Comparison of ENCODE assay signal across 8 mouse cellular contexts in genomic region chr2:70825371-70826051, GRCm38 (mm10). TPM values are rescaled to one million over a fixed set of nuclear protein-coding genes. Genes with fewer than 3 reads are reported as not detected.
DNase-seq lines count a peak whose midpoint lies in the region; ATAC-seq lines count a peak whose summit lies in the region.

TSS of gene Tlk1 (minus strand) at chr2:70825728.

- H3K27me3 ChIP-seq in heart, embryonic 16.5 days (ENCODE audit: control insufficient read depth, insufficient read depth, low read length), result no peaks in the 10 kb centered on the region
- H3K27me3 ChIP-seq in neural tube, embryonic 15.5 days (replicated peaks), result no peaks in the 10 kb centered on the region

- no peaks in the 10 kb centered on the region for H3K9me3 ChIP-seq in heart, embryonic 16.5 days (replicated peaks; ENCODE audit: control insufficient read depth, low read length)
- H3K9me3 ChIP-seq in neural tube, embryonic 15.5 days (replicated peaks), result no peaks in the 10 kb centered on the region

- no peaks in the 10 kb centered on the region for H3K36me3 ChIP-seq in heart, embryonic 16.5 days (ENCODE audit: control insufficient read depth, insufficient read depth)
- no peaks in the 10 kb centered on the region for H3K36me3 ChIP-seq in neural tube, embryonic 15.5 days

- under 1% methylated on average over 93 of the region's 118 CpGs for WGBS in heart, embryonic 16.5 days
- WGBS in neural tube, embryonic 15.5 days, result 0% methylated on average over 42 of the region's 118 CpGs

- H3K4me3 ChIP-seq in brown adipose tissue, adult 24 weeks (ENCODE audit: insufficient read depth, low read depth, low read length), result peak within 1 kb of the TSS; percentile 98
- peak within 1 kb of the TSS; percentile 92 for H3K4me3 ChIP-seq in heart, embryonic 16.5 days (ENCODE audit: low read length)
- peak within 1 kb of the TSS; percentile 90 for H3K4me3 ChIP-seq in neural tube, embryonic 15.5 days (replicated peaks)

- H3K9ac ChIP-seq in heart, embryonic 16.5 days (ENCODE audit: low read length), result peak within 1 kb of the TSS; percentile 99
- H3K9ac ChIP-seq in neural tube, embryonic 15.5 days (replicated peaks), result peak within 1 kb of the TSS; percentile 88

- peak within 1 kb of the TSS; percentile 87 for H3K27ac ChIP-seq in brown adipose tissue, adult 24 weeks (replicated peaks; ENCODE audit: low read depth, low read length)
- peak within 1 kb of the TSS; percentile 100 for H3K27ac ChIP-seq in heart, embryonic 16.5 days (ENCODE audit: low read length)
- peak within 1 kb of the TSS; percentile 100 for H3K27ac ChIP-seq in neural tube, embryonic 15.5 days (replicated peaks)

- H3K4me2 ChIP-seq in heart, embryonic 16.5 days (ENCODE audit: low read depth, low read length), result peak within 1 kb of the TSS; percentile 83
- H3K4me2 ChIP-seq in neural tube, embryonic 15.5 days, result peak within 1 kb of the TSS; percentile 59

- H3K4me1 ChIP-seq in brown adipose tissue, adult 24 weeks (ENCODE audit: control insufficient read depth, insufficient read depth, insufficient read length, low read length), result no peaks in the 10 kb centered on the region
- peaks cover 24% of the 10 kb centered on the region for H3K4me1 ChIP-seq in heart, embryonic 16.5 days (ENCODE audit: control insufficient read depth, insufficient read depth, low read length)
- peaks cover 23% of the 10 kb centered on the region for H3K4me1 ChIP-seq in neural tube, embryonic 15.5 days

- peak; percentile 56 to 58 for DNase-seq in CD8-positive naive resting alpha-beta T cell, adult 2 months (ENCODE audit: low read depth in 2 of 2, low spot score in 2 of 2)
- peak; percentile 81 to 93 for DNase-seq in kidney, postnatal 25 days
- DNase-seq in lung, adult 18-20 months, result peak; percentile 71 to 73
- DNase-seq in testis, postnatal 14 days (ENCODE audit: low spot score), result peak; percentile 81

- peak; percentile 60 for ATAC-seq in erythroid progenitor cell, adult 5-6 weeks (replicated peaks; ENCODE audit: low FRiP score, poor library complexity, severe bottlenecking)
- peak; percentile 91 for ATAC-seq in heart, embryonic 16.5 days (replicated peaks; ENCODE audit: extremely low read depth, insufficient read depth, low FRiP score)
- peak; percentile 92 for ATAC-seq in neural tube, embryonic 15.5 days (ENCODE audit: low FRiP score)

RNA-seq across cellular contexts. Expression of gene Tlk1, which starts in this region (rescaled TPM):
- 16.4 and 26.4 TPM in 2 replicates for polyA plus RNA-seq in brown adipose tissue, adult 24 weeks (2012; ENCODE audit: insufficient read depth, insufficient read length, missing spikeins)
- total RNA-seq in erythroid progenitor cell, adult 5-6 weeks (2015; ENCODE audit: low replicate concordance), result 134 and 172 TPM in 2 replicates
- total RNA-seq in erythroid progenitor cell, adult 5-6 weeks (2017; ENCODE audit: low replicate concordance), result 126 and 148 TPM in 2 replicates
- 19.4 and 19.7 TPM in 2 replicates for polyA plus RNA-seq in heart, embryonic 16.5 days (2015; fragmentation: Nextera tagmentation; extraction: Ambion mirVana)
- polyA plus RNA-seq in neural tube, embryonic 15.5 days (2015; fragmentation: Nextera tagmentation; extraction: Ambion mirVana), result 23.7 and 27.4 TPM in 2 replicates

Comparison
In these comparisons a context has a peak if more than half of its experiments do, and no peak if none do; other contexts are left out.
1. Peak in every context shown above with its lines: DNase-seq, ATAC-seq, H3K4me3 ChIP-seq and H3K27ac ChIP-seq.